In genomic region chr5:101662485-101662884, GRCm38 (mm10) we compare ENCODE assay signal across 15 mouse cellular contexts. TPM values are rescaled to one million over a fixed set of nuclear protein-coding genes. Genes with fewer than 3 reads are reported as not detected.
A peak's percentile ranks its signal among the peaks of the same experiment; 100 is the strongest.
DNase-seq lines count a peak whose midpoint lies in the region; ATAC-seq and TF ChIP-seq lines count a peak whose summit lies in the region.
"Had no signal": no experiment of that assay in that cellular context is flagged by ENCODE, and none has a peak within 500 bp of the region (broad histone marks: within the 10 kb centered on the region; RNA-seq: fewer than 3 reads in every experiment).

No protein-coding gene starts in this region.

- no peak overlapping the region for H3K27ac ChIP-seq in forebrain, postnatal 0 days (ENCODE audit: low read depth, low read length)
- no peak overlapping the region for H3K27ac ChIP-seq in forebrain, embryonic 12.5 days
- no peak overlapping the region for H3K27ac ChIP-seq in neural tube, embryonic 11.5 days (ENCODE audit: low read depth, low read length)
- no peak overlapping the region for H3K27ac ChIP-seq in midbrain, embryonic 15.5 days
- H3K27ac ChIP-seq: liver, embryonic 15.5 days; macrophage had no signal

- 2% methylated on average over 8 of the region's 8 CpGs for WGBS in forebrain, postnatal 0 days
- 3% methylated on average over 8 of the region's 8 CpGs for WGBS in forebrain, embryonic 12.5 days
- under 1% methylated on average over 8 of the region's 8 CpGs for WGBS in neural tube, embryonic 11.5 days
- 4% methylated on average over 8 of the region's 8 CpGs for WGBS in midbrain, embryonic 15.5 days

- no peaks in the 10 kb centered on the region for H3K9me3 ChIP-seq in forebrain, postnatal 0 days (ENCODE audit: low read length)
- no peaks in the 10 kb centered on the region for H3K9me3 ChIP-seq in forebrain, embryonic 12.5 days
- no peaks in the 10 kb centered on the region for H3K9me3 ChIP-seq in neural tube, embryonic 11.5 days (ENCODE audit: control insufficient read depth, low read length)
- no peaks in the 10 kb centered on the region for H3K9me3 ChIP-seq in midbrain, embryonic 15.5 days
- H3K9me3 ChIP-seq: liver, embryonic 15.5 days had no signal

- H3K4me3 ChIP-seq in forebrain, postnatal 0 days (ENCODE audit: low read depth, low read length) = no peak overlapping the region
- H3K4me3 ChIP-seq in forebrain, embryonic 12.5 days (replicated peaks) = no peak overlapping the region
- H3K4me3 ChIP-seq in neural tube, embryonic 11.5 days (ENCODE audit: low read depth, low read length) = peak overlapping the region; percentile 43
- H3K4me3 ChIP-seq in midbrain, embryonic 15.5 days = peak overlapping the region; percentile 35; the same call in 1 of the 2 replicates

- no peak overlapping the region for H3K4me2 ChIP-seq in forebrain, postnatal 0 days (ENCODE audit: low read depth)
- no peak overlapping the region for H3K4me2 ChIP-seq in forebrain, embryonic 12.5 days
- H3K4me2 ChIP-seq in neural tube, embryonic 11.5 days (ENCODE audit: low read depth) = peak overlapping the region; percentile 36
- no peak overlapping the region for H3K4me2 ChIP-seq in midbrain, embryonic 15.5 days

- no peaks in the 10 kb centered on the region for H3K4me1 ChIP-seq in forebrain, postnatal 0 days (ENCODE audit: insufficient read depth)
- H3K4me1 ChIP-seq in forebrain, embryonic 12.5 days = peaks cover 36% of the 10 kb centered on the region
- peaks cover 14% of the 10 kb centered on the region for H3K4me1 ChIP-seq in neural tube, embryonic 11.5 days (ENCODE audit: control insufficient read depth, insufficient read depth, low read length)
- H3K4me1 ChIP-seq in midbrain, embryonic 15.5 days = peaks cover 33% of the 10 kb centered on the region

- peak; percentile 40 for DNase-seq in forebrain, postnatal 0 days
- peak; percentile 34 for DNase-seq in neural tube, embryonic 11.5 days (ENCODE audit: low spot score)
- no peak for DNase-seq in neural tube, embryonic 10.5 days (ENCODE audit: extremely low spot score, low spot score)
- no peak for DNase-seq in adipocyte (ENCODE audit: low spot score)
- DNase-seq in gastrocnemius, postnatal 25 days = no peak
- no peak for DNase-seq in frontal cortex, postnatal 36 days (ENCODE audit: low spot score in 2 of 2)
- DNase-seq: cerebellum, adult 8-10 months; kidney, adult 11 months; thymus, adult 18-20 months had no signal

- peaks cover 70% of the 10 kb centered on the region for H3K27me3 ChIP-seq in forebrain, postnatal 0 days (ENCODE audit: insufficient read depth, low read length)
- peaks cover 90% of the 10 kb centered on the region for H3K27me3 ChIP-seq in forebrain, embryonic 12.5 days
- H3K27me3 ChIP-seq in neural tube, embryonic 11.5 days (ENCODE audit: control insufficient read depth, insufficient read depth, low read length) = peaks cover 96% of the 10 kb centered on the region
- peaks cover 71% of the 10 kb centered on the region for H3K27me3 ChIP-seq in midbrain, embryonic 15.5 days (replicated peaks)

- ATAC-seq in forebrain, postnatal 0 days = no peak
- ATAC-seq in forebrain, embryonic 12.5 days (ENCODE audit: low FRiP score) = no peak
- ATAC-seq in neural tube, embryonic 11.5 days (ENCODE audit: insufficient read depth, low FRiP score, low TSS enrichment) = no peak
- ATAC-seq in midbrain, embryonic 15.5 days (replicated peaks) = no peak

- no peak for TF ChIP-seq CTCF in forebrain, postnatal 0 days (IDR thresholded peaks at IDR 0.05; ENCODE audit: low read depth)

- H3K9ac ChIP-seq in forebrain, postnatal 0 days = no peak overlapping the region
- H3K9ac ChIP-seq in forebrain, embryonic 12.5 days = no peak overlapping the region
- H3K9ac ChIP-seq in neural tube, embryonic 11.5 days (ENCODE audit: low read length) = peak overlapping the region; percentile 62
- no peak overlapping the region for H3K9ac ChIP-seq in midbrain, embryonic 15.5 days
- H3K9ac ChIP-seq: liver, embryonic 15.5 days had no signal

- H3K36me3 ChIP-seq in forebrain, postnatal 0 days (ENCODE audit: insufficient read depth) = no peaks in the 10 kb centered on the region
- no peaks in the 10 kb centered on the region for H3K36me3 ChIP-seq in forebrain, embryonic 12.5 days (replicated peaks)
- H3K36me3 ChIP-seq in neural tube, embryonic 11.5 days (ENCODE audit: control insufficient read depth, insufficient read depth, low read length) = no peaks in the 10 kb centered on the region
- no peaks in the 10 kb centered on the region for H3K36me3 ChIP-seq in midbrain, embryonic 15.5 days (replicated peaks)
- H3K36me3 ChIP-seq: G1E; liver, embryonic 15.5 days had no signal

RNA-seq across cellular contexts. Expression of gene Nkx6-1, which starts 2.3 kb away (rescaled TPM):
- total RNA-seq in forebrain, postnatal 0 days (2014; rRNA removed) = 0.24 TPM in 1 of 2 replicates, not detected in the other
- 0.10 and 0.29 TPM in 2 replicates for polyA plus RNA-seq in forebrain, postnatal 0 days (2015; fragmentation: Nextera tagmentation; extraction: Ambion mirVana)
- polyA plus RNA-seq in forebrain, embryonic 12.5 days (2016; fragmentation: Nextera tagmentation; extraction: Ambion mirVana) = 0.40 and 0.50 TPM in 2 replicates
- 7.4 and 7.5 TPM in 2 replicates for polyA plus RNA-seq in neural tube, embryonic 11.5 days (2014; fragmentation: Nextera tagmentation; extraction: Ambion mirVana)
- polyA plus RNA-seq in midbrain, embryonic 15.5 days (2015; fragmentation: Nextera tagmentation; extraction: Ambion mirVana) = 2.1 and 2.5 TPM in 2 replicates
- not detected for total RNA-seq in gastrocnemius, postnatal 25 days (2021)
- total RNA-seq: gastrocnemius, postnatal 36 days had no signal
- polyA plus RNA-seq: G1E; liver, embryonic 15.5 days; macrophage had no signal

Comparison
In these comparisons a context has a peak if more than half of its experiments do, and no peak if none do; other contexts are left out.
1. DNase-seq: peak in forebrain, postnatal 0 days (single experiment) and neural tube, embryonic 11.5 days (single experiment); none in neural tube, embryonic 10.5 days (single experiment), adipocyte (single experiment), gastrocnemius, postnatal 25 days (single experiment) and frontal cortex, postnatal 36 days (0 of 2).
2. H3K4me3 ChIP-seq: peak in neural tube, embryonic 11.5 days (single experiment) and midbrain, embryonic 15.5 days (single experiment); none in forebrain, postnatal 0 days (single experiment) and forebrain, embryonic 12.5 days (single experiment).